Mouse (Mus musculus) liver, embryonic 14.5 days (tissue): ENCODE results near the gene Ccng1. TPM values are rescaled to one million over a fixed set of nuclear protein-coding genes. Genes with fewer than 3 reads are reported as not detected.

Experiments
- ATAC-seq: fragments of 200-750 bp; cut with Nextera tagmentation; 2 replicates; pipeline ENCODE4 v1.8.0; 2017; ENCODE audit warnings: moderate number of reproducible peaks, mild to moderate bottlenecking, moderate library complexity; ENCODE audit not compliant: insufficient read depth
- DNase-seq, 3 experiments: peaks; one replicate each; pipeline ENCODE4 v3.0.0-alpha.2; 2012 to 2013; ENCODE audit warnings: low read depth in 3 of 3, low spot score in 3 of 3
- H3K27ac ChIP-seq: fragments of 300-500 bp; sonication (generic); 2 replicates; pipeline ENCODE4 v1.5.1; 2014; ENCODE audit warnings: moderate library complexity, mild to moderate bottlenecking, control low read depth, inconsistent platforms
- H3K27me3 ChIP-seq: fragments of 300-500 bp; sonication (generic); 2 replicates; pipeline ENCODE4 v1.6.1; 2014; ENCODE audit warnings: mild to moderate bottlenecking, low read length, moderate library complexity; ENCODE audit not compliant: control insufficient read depth, insufficient read depth
- H3K36me3 ChIP-seq: fragments of 300-500 bp; sonication (generic); replicated peaks from 2 replicates; pipeline ENCODE4 v1.6.1; 2014; ENCODE audit warnings: low read depth; ENCODE audit not compliant: control insufficient read depth, insufficient read depth
- H3K4me1 ChIP-seq, 2 experiments: fragments of 200-500 bp in 1 of 2; fragments of 300-500 bp in 1 of 2; sonication (generic) in 1 of 2; replicated peaks; 2 replicates each; pipeline ENCODE4 v1.6.1; 2012 to 2014; ENCODE audit warnings: antibody characterized with exemption in 1 of 2, inconsistent platforms in 1 of 2, low read length in 1 of 2; ENCODE audit not compliant: control insufficient read depth in 2 of 2, insufficient read depth in 2 of 2
- H3K4me2 ChIP-seq: fragments of 300-500 bp; sonication (generic); 2 replicates; pipeline ENCODE4 v1.6.1; 2014; ENCODE audit warnings: low read depth, mild to moderate bottlenecking, control low read depth, moderate library complexity
- H3K4me3 ChIP-seq, 2 experiments: fragments of 200-500 bp in 1 of 2; fragments of 300-500 bp in 1 of 2; sonication (generic) in 1 of 2; 2 replicates each; pipeline ENCODE4 v1.5.1; 2012 to 2014; ENCODE audit warnings: low read depth in 2 of 2, low read length in 2 of 2, mild to moderate bottlenecking in 2 of 2, control low read depth in 1 of 2, inconsistent platforms in 1 of 2, moderate library complexity in 1 of 2; ENCODE audit not compliant: insufficient read depth in 1 of 2
- H3K9ac ChIP-seq: fragments of 300-500 bp; sonication (generic); replicated peaks from 2 replicates; pipeline ENCODE4 v1.6.1; 2014; ENCODE audit warnings: mild to moderate bottlenecking, control low read depth, moderate library complexity
- H3K9me3 ChIP-seq: fragments of 300-500 bp; sonication (generic); 2 replicates; pipeline ENCODE4 v1.6.1; 2016; ENCODE audit warnings: low read length, mixed read lengths; ENCODE audit not compliant: control insufficient read depth
- CTCF ChIP-seq: IDR thresholded peaks from 2 replicates; pipeline ENCODE4 v1.5.1; 2016; ENCODE audit warnings: antibody characterized with exemption, low read depth, control low read depth
- EP300 ChIP-seq: IDR thresholded peaks from 2 replicates; pipeline ENCODE4 v1.6.1; 2016; ENCODE audit warnings: antibody characterized with exemption, low read depth
- WGBS: fragments of 180-500 bp; shearing (Covaris S2); extraction: QIAGEN DNeasy Blood & Tissue Kit; methylation state at CpG from one replicate; pipeline ENCODE4 v1.1.7; 2014; ENCODE audit not compliant: insufficient replicate concordance; 5-methylcytosine and 5-hydroxymethylcytosine counted together
- polyA plus RNA-seq, 2 experiments: library from polyadenylated mRNA; depleted of rRNA in 1 of 2; stranded (reverse) in 1 of 2; unstranded in 1 of 2; fragments of >200 nt; fragmentation: Nextera tagmentation in 1 of 2; extraction: Ambion mirVana in 1 of 2; gene quantifications; 2 replicates each; pipeline versions ENCODE4 v1.2.1 to v1.2.3; 2012 to 2014

Gene Ccng1
- polyA plus RNA-seq, 2 experiments, result 6.7 to 20.4 TPM

GRCm38 (mm10) chr11:40746361-40746760 is 8.8 kb downstream of the Ccng1 start:
- Histone ChIP-seq H3K4me1 (no peaks in the 10 kb centered on the region), H3K36me3 (0 out of 2 replicates have a peak, but pooled peaks cover 3% of the 10 kb centered on the region), H3K4me3 (no peak overlapping the region), H3K9me3 (no peaks in the 10 kb centered on the region), H3K9ac (no peak overlapping the region), H3K27ac (no peak overlapping the region), H3K4me2 (no peak overlapping the region), H3K27me3 (no peaks in the 10 kb centered on the region)
- ATAC-seq, result no peak
- TF ChIP-seq CTCF, result no peak
- TF ChIP-seq EP300, result no peak
- 82% methylated on average over 12 of the region's 12 CpGs for WGBS
- no peak for DNase-seq

GRCm38 (mm10) chr11:40744348-40744747 is 10.8 kb downstream of the Ccng1 start:
- Histone ChIP-seq H3K27ac (no peak overlapping the region), H3K4me1 (no peaks in the 10 kb centered on the region), H3K9ac (no peak overlapping the region), H3K4me3 (no peak overlapping the region), H3K27me3 (no peaks in the 10 kb centered on the region), H3K4me2 (no peak overlapping the region), H3K9me3 (no peaks in the 10 kb centered on the region), H3K36me3 (peaks cover 10% of the 10 kb centered on the region)
- DNase-seq (no peak), ATAC-seq (no peak)
- WGBS, result 63% methylated on average over 3 of the region's 3 CpGs
- TF ChIP-seq CTCF (no peak), EP300 (no peak)

- Histone ChIP-seq H3K36me3 (peaks cover 32% of the 10 kb centered on the region), H3K4me2 (no peak overlapping the region), H3K9me3 (no peaks in the 10 kb centered on the region), H3K4me1 (no peaks in the 10 kb centered on the region), H3K9ac (no peak overlapping the region), H3K27me3 (no peaks in the 10 kb centered on the region), H3K27ac (no peak overlapping the region), H3K4me3 (no peak overlapping the region)
- WGBS, result 77% methylated on average over 12 of the region's 12 CpGs
- no peak for ATAC-seq
- TF ChIP-seq EP300 (no peak), CTCF (no peak)
- no peak for DNase-seq
Observed at GRCm38 (mm10) chr11:40741605-40742262, 13.4 kb downstream of the Ccng1 start.

- Histone ChIP-seq H3K27me3 (no peaks in the 10 kb centered on the region), H3K4me3 (no peak overlapping the region), H3K9me3 (no peaks in the 10 kb centered on the region), H3K4me2 (no peak overlapping the region), H3K9ac (no peak overlapping the region), H3K36me3 (peaks cover 33% of the 10 kb centered on the region), H3K4me1 (peaks cover 3 to 4% of the 10 kb centered on the region in 2 experiments; a peak in 3 of 4 replicates), H3K27ac (no peak overlapping the region)
- TF ChIP-seq EP300, result no peak
- no peak for TF ChIP-seq CTCF
- WGBS, result 78% methylated on average over 3 of the region's 3 CpGs
- DNase-seq (no peak), ATAC-seq (no peak)
Observed at GRCm38 (mm10) chr11:40737369-40737768, 17.7 kb downstream of the Ccng1 start.

GRCm38 (mm10) chr11:40734251-40734752 is 20.8 kb downstream of the Ccng1 start:
- Histone ChIP-seq H3K9ac (peak overlapping the region; percentile 96), H3K36me3 (peaks cover 42% of the 10 kb centered on the region), H3K27me3 (no peaks in the 10 kb centered on the region), H3K4me2 (peak overlapping the region; percentile 94), H3K4me3 (peak overlapping the region; percentile 83 to 93), H3K9me3 (no peaks in the 10 kb centered on the region), H3K27ac (peak overlapping the region; percentile 76; the same call in 1 of the 2 replicates), H3K4me1 (peaks cover 7 to 12% of the 10 kb centered on the region in 2 experiments; a peak in 3 of 4 replicates)
- ATAC-seq (no peak), DNase-seq (no peak)
- WGBS, result 4% methylated on average over 11 of the region's 11 CpGs
- TF ChIP-seq EP300, result no peak
- TF ChIP-seq CTCF, result no peak
